Mouse (Mus musculus) thymus, adult 2 months (tissue): ENCODE measurements around the gene Ski.
A peak's percentile ranks its signal among the peaks of the same experiment; 100 is the strongest.

Experiments used
- CTCF ChIP-seq: fragments of 200-500 bp; IDR thresholded peaks from 2 replicates; pipeline ENCODE4 v1.5.1; 2012; ENCODE audit warnings: mild to moderate bottlenecking, control low read depth, low read length, moderate library complexity, borderline replicate concordance; ENCODE audit not compliant: control insufficient read depth, poor library complexity, insufficient read depth; ENCODE audit errors: extremely low read depth
- POLR2A ChIP-seq: fragments of 200-500 bp; IDR thresholded peaks from 2 replicates; pipeline ENCODE4 v1.6.1; 2012; ENCODE audit warnings: mild to moderate bottlenecking, low read length, control low read depth, moderate library complexity; ENCODE audit not compliant: control insufficient read depth, poor library complexity, insufficient read depth; ENCODE audit errors: extremely low read depth

GRCm38 (mm10) chr4:155221599-155222551 is 517 bp downstream of the Ski start:
- TF ChIP-seq CTCF, result 0 out of 2 replicates have a peak, but pooled peaks have one; percentile 21
- TF ChIP-seq POLR2A, result no peak
